Mouse (Mus musculus) liver, embryonic 15.5 days (tissue): ENCODE results near the gene Agrp. TPM values are rescaled to one million over a fixed set of nuclear protein-coding genes. Genes with fewer than 3 reads are reported as not detected.

ENCODE experiments used
- ATAC-seq: fragments of 200-750 bp; cut with Nextera tagmentation; 2 replicates; pipeline ENCODE4 v1.8.0; 2017; ENCODE audit warnings: moderate number of reproducible peaks, mild to moderate bottlenecking, moderate library complexity; ENCODE audit not compliant: insufficient read depth
- H3K27ac ChIP-seq: fragments of 300-500 bp; sonication (generic); replicated peaks from 2 replicates; pipeline ENCODE4 v1.5.1; 2015; ENCODE audit warnings: mild to moderate bottlenecking, inconsistent platforms
- H3K27me3 ChIP-seq: fragments of 300-500 bp; sonication (generic); 2 replicates; pipeline ENCODE4 v1.6.1; 2015; ENCODE audit warnings: mild to moderate bottlenecking, inconsistent platforms
- H3K36me3 ChIP-seq: fragments of 300-500 bp; sonication (generic); replicated peaks from 2 replicates; pipeline ENCODE4 v1.6.1; 2015; ENCODE audit warnings: moderate library complexity, mild to moderate bottlenecking, inconsistent platforms
- H3K4me1 ChIP-seq: fragments of 300-500 bp; sonication (generic); replicated peaks from 2 replicates; pipeline ENCODE4 v1.6.1; 2015; ENCODE audit warnings: inconsistent platforms
- H3K4me2 ChIP-seq: fragments of 300-500 bp; sonication (generic); 2 replicates; pipeline ENCODE4 v1.6.1; 2015; ENCODE audit warnings: moderate library complexity, mild to moderate bottlenecking, inconsistent platforms
- H3K4me3 ChIP-seq: fragments of 300-500 bp; sonication (generic); replicated peaks from 2 replicates; pipeline ENCODE4 v1.5.1; 2015; ENCODE audit warnings: mild to moderate bottlenecking, inconsistent platforms
- H3K9ac ChIP-seq: fragments of 300-500 bp; sonication (generic); 2 replicates; pipeline ENCODE4 v1.6.1; 2015; ENCODE audit warnings: moderate library complexity, mild to moderate bottlenecking, inconsistent platforms
- H3K9me3 ChIP-seq: fragments of 300-500 bp; sonication (generic); replicated peaks from 2 replicates; pipeline ENCODE4 v1.6.1; 2016; ENCODE audit warnings: inconsistent platforms
- WGBS: fragments of 180-500 bp; shearing (Covaris S2); methylation state at CpG from one replicate; pipeline ENCODE4 v1.1.7; 2015; ENCODE audit warnings: mixed read lengths; ENCODE audit not compliant: insufficient replicate concordance; 5-methylcytosine and 5-hydroxymethylcytosine counted together
- polyA plus RNA-seq: library from polyadenylated mRNA; unstranded; fragments of >200 nt; fragmentation: Nextera tagmentation; extraction: Ambion mirVana; gene quantifications from 2 replicates; pipeline ENCODE4 v1.2.1, GENCODE M21; 2015

The Agrp gene
- polyA plus RNA-seq, 1 experiment from 2014 or later: 0.18 TPM

- Histone ChIP-seq H3K27me3 (no peaks in the 10 kb centered on the region), H3K9me3 (no peaks in the 10 kb centered on the region), H3K4me1 (peaks cover 61% of the 10 kb centered on the region), H3K36me3 (peaks cover 52% of the 10 kb centered on the region), H3K9ac (no peak overlapping the region), H3K27ac (no peak overlapping the region), H3K4me2 (no peak overlapping the region), H3K4me3 (no peak overlapping the region)
- no peak for ATAC-seq
- 81% methylated on average over 3 of the region's 3 CpGs for WGBS
Observed at GRCm38 (mm10) chr8:105536546-105536945, 100.6 kb downstream of the Agrp start.

GRCm38 (mm10) chr8:105533892-105534329 lies 103.3 kb downstream of the Agrp start:
- peaks cover 71% of the 10 kb centered on the region for H3K36me3 ChIP-seq
- no peak overlapping the region for H3K9ac ChIP-seq
- H3K27ac ChIP-seq: peak overlapping the region; percentile 42
- no peak overlapping the region for H3K4me3 ChIP-seq
- no peaks in the 10 kb centered on the region for H3K27me3 ChIP-seq
- ATAC-seq: peak; percentile 64
- WGBS: 8% methylated on average over 1 of the region's 1 CpGs
- H3K9me3 ChIP-seq: no peaks in the 10 kb centered on the region
- H3K4me2 ChIP-seq: no peak overlapping the region
- peaks cover 39% of the 10 kb centered on the region for H3K4me1 ChIP-seq

GRCm38 (mm10) chr8:105533439-105533838 lies 103.8 kb downstream of the Agrp start:
- Histone ChIP-seq H3K36me3 (peaks cover 68% of the 10 kb centered on the region), H3K4me1 (peaks cover 37% of the 10 kb centered on the region), H3K4me3 (no peak overlapping the region), H3K4me2 (no peak overlapping the region), H3K27ac (peak overlapping the region; percentile 42; the same call in 1 of the 2 replicates), H3K9ac (no peak overlapping the region), H3K27me3 (no peaks in the 10 kb centered on the region), H3K9me3 (no peaks in the 10 kb centered on the region)
- 11% methylated on average over 2 of the region's 2 CpGs for WGBS
- ATAC-seq: 0 out of 2 replicates have a peak, but pooled peaks have one; percentile 23

- H3K9ac ChIP-seq: no peak overlapping the region
- H3K9me3 ChIP-seq: no peaks in the 10 kb centered on the region
- H3K27me3 ChIP-seq: no peaks in the 10 kb centered on the region
- 48% methylated on average over 2 of the region's 2 CpGs for WGBS
- no peak overlapping the region for H3K27ac ChIP-seq
- H3K4me3 ChIP-seq: no peak overlapping the region
- H3K36me3 ChIP-seq: peaks cover 64% of the 10 kb centered on the region
- peaks cover 42% of the 10 kb centered on the region for H3K4me1 ChIP-seq
- ATAC-seq: peak; percentile 47; the same call in 1 of the 2 replicates
- no peak overlapping the region for H3K4me2 ChIP-seq
Observed at GRCm38 (mm10) chr8:105531774-105532173, 105.4 kb downstream of the Agrp start.

- no peaks in the 10 kb centered on the region for H3K27me3 ChIP-seq
- H3K9ac ChIP-seq: no peak overlapping the region
- H3K4me1 ChIP-seq: peaks cover 33% of the 10 kb centered on the region
- ATAC-seq: no peak
- no peak overlapping the region for H3K4me2 ChIP-seq
- no peak overlapping the region for H3K27ac ChIP-seq
- WGBS: 73% methylated on average over 3 of the region's 3 CpGs
- no peak overlapping the region for H3K4me3 ChIP-seq
- peaks cover 55% of the 10 kb centered on the region for H3K36me3 ChIP-seq
- H3K9me3 ChIP-seq: no peaks in the 10 kb centered on the region
Observed at GRCm38 (mm10) chr8:105529271-105529670, 107.9 kb downstream of the Agrp start.

- Histone ChIP-seq H3K4me1 (peaks cover 30% of the 10 kb centered on the region), H3K4me3 (no peak overlapping the region), H3K27me3 (no peaks in the 10 kb centered on the region), H3K9me3 (no peaks in the 10 kb centered on the region), H3K4me2 (no peak overlapping the region), H3K36me3 (peaks cover 62% of the 10 kb centered on the region), H3K9ac (no peak overlapping the region), H3K27ac (no peak overlapping the region)
- ATAC-seq: no peak
- 94% methylated on average over 1 of the region's 1 CpGs for WGBS
Observed at GRCm38 (mm10) chr8:105528206-105528605, 109.0 kb downstream of the Agrp start.

GRCm38 (mm10) chr8:105527110-105527509 lies 110.1 kb downstream of the Agrp start:
- Histone ChIP-seq H3K9me3 (no peaks in the 10 kb centered on the region), H3K27ac (no peak overlapping the region), H3K4me2 (no peak overlapping the region), H3K36me3 (peaks cover 73% of the 10 kb centered on the region), H3K4me1 (peaks cover 25% of the 10 kb centered on the region), H3K27me3 (no peaks in the 10 kb centered on the region), H3K4me3 (no peak overlapping the region), H3K9ac (no peak overlapping the region)
- ATAC-seq: no peak
- WGBS: 74% methylated on average over 2 of the region's 2 CpGs

- Histone ChIP-seq H3K36me3 (peaks cover 40% of the 10 kb centered on the region), H3K4me2 (no peak overlapping the region), H3K9me3 (no peaks in the 10 kb centered on the region), H3K4me3 (no peak overlapping the region), H3K27ac (no peak overlapping the region), H3K4me1 (peaks cover 55% of the 10 kb centered on the region), H3K27me3 (peaks cover 34% of the 10 kb centered on the region), H3K9ac (no peak overlapping the region)
- WGBS: 63% methylated on average over 9 of the region's 9 CpGs
- ATAC-seq: no peak
Observed at GRCm38 (mm10) chr8:105522890-105523289, 114.3 kb downstream of the Agrp start.

- Histone ChIP-seq H3K36me3 (peaks cover 35% of the 10 kb centered on the region), H3K9me3 (no peaks in the 10 kb centered on the region), H3K27me3 (peaks cover 42% of the 10 kb centered on the region), H3K4me3 (no peak overlapping the region), H3K4me2 (no peak overlapping the region), H3K27ac (no peak overlapping the region), H3K9ac (no peak overlapping the region), H3K4me1 (peaks cover 57% of the 10 kb centered on the region)
- no peak for ATAC-seq
- WGBS: 82% methylated on average over 21 of the region's 21 CpGs
Observed at GRCm38 (mm10) chr8:105521995-105522769, 115.0 kb downstream of the Agrp start.

GRCm38 (mm10) chr8:105521061-105521460 lies 116.1 kb downstream of the Agrp start:
- no peak overlapping the region for H3K9ac ChIP-seq
- no peak overlapping the region for H3K4me3 ChIP-seq
- no peaks in the 10 kb centered on the region for H3K9me3 ChIP-seq
- peak overlapping the region; percentile 6; the same call in 1 of the 2 replicates for H3K4me2 ChIP-seq
- no peak overlapping the region for H3K27ac ChIP-seq
- ATAC-seq: no peak
- H3K4me1 ChIP-seq: peaks cover 56% of the 10 kb centered on the region
- 17% methylated on average over 3 of the region's 3 CpGs for WGBS
- peaks cover 53% of the 10 kb centered on the region for H3K27me3 ChIP-seq
- peaks cover 31% of the 10 kb centered on the region for H3K36me3 ChIP-seq

- Histone ChIP-seq H3K4me2 (no peak overlapping the region), H3K9ac (no peak overlapping the region), H3K27me3 (peaks cover 57% of the 10 kb centered on the region), H3K4me1 (peaks cover 58% of the 10 kb centered on the region), H3K4me3 (no peak overlapping the region), H3K36me3 (peaks cover 31% of the 10 kb centered on the region), H3K27ac (no peak overlapping the region), H3K9me3 (no peaks in the 10 kb centered on the region)
- ATAC-seq: no peak
- 56% methylated on average over 5 of the region's 5 CpGs for WGBS
Observed at GRCm38 (mm10) chr8:105520521-105520920, 116.7 kb downstream of the Agrp start.
